In genomic region chr4:128669229-128669628, GRCm38 (mm10) we compare ENCODE assay signal across 24 mouse cellular contexts. TPM values are rescaled to one million over a fixed set of nuclear protein-coding genes. Genes with fewer than 3 reads are reported as not detected.
A peak's percentile ranks its signal among the peaks of the same experiment; 100 is the strongest.
DNase-seq lines count a peak whose midpoint lies in the region; ATAC-seq lines count a peak whose summit lies in the region.
"Had no signal": no experiment of that assay in that cellular context is flagged by ENCODE, and none has a peak within 500 bp of the region (broad histone marks: within the 10 kb centered on the region; RNA-seq: fewer than 3 reads in every experiment).

No protein-coding gene starts in this region.

- intact Hi-C loops in heart, postnatal 36 days (cut with DNase I): no loop called here

- H3K4me1 ChIP-seq in forebrain, embryonic 11.5 days (replicated peaks; ENCODE audit: control insufficient read depth, insufficient read depth, low read length): 0 out of 2 replicates have a peak, but pooled peaks cover 3% of the 10 kb centered on the region
- H3K4me1 ChIP-seq in forebrain, embryonic 14.5 days (ENCODE audit: control insufficient read depth, insufficient read depth, low read length): peaks cover 6% of the 10 kb centered on the region; the same call in 1 of the 2 replicates
- H3K4me1 ChIP-seq in liver, embryonic 11.5 days (replicated peaks; ENCODE audit: control insufficient read depth, insufficient read depth, low read length): peaks cover 17% of the 10 kb centered on the region
- peaks cover 40% of the 10 kb centered on the region for H3K4me1 ChIP-seq in liver, embryonic 15.5 days (replicated peaks)

- H3K27me3 ChIP-seq in forebrain, embryonic 11.5 days (ENCODE audit: control insufficient read depth, insufficient read depth, low read length): no peaks in the 10 kb centered on the region
- H3K27me3 ChIP-seq in forebrain, embryonic 14.5 days (replicated peaks; ENCODE audit: control insufficient read depth, insufficient read depth, low read length): no peaks in the 10 kb centered on the region
- H3K27me3 ChIP-seq in liver, embryonic 11.5 days (replicated peaks; ENCODE audit: control insufficient read depth, insufficient read depth, low read length): no peaks in the 10 kb centered on the region
- no peaks in the 10 kb centered on the region for H3K27me3 ChIP-seq in liver, embryonic 15.5 days
- H3K27me3 ChIP-seq: embryonic facial prominence, embryonic 12.5 days; hindbrain, embryonic 12.5 days had no signal

- DNase-seq in forebrain, embryonic 11.5 days (ENCODE audit: low spot score): peak; percentile 15
- no peak for DNase-seq in forebrain, embryonic 14.5 days (ENCODE audit: low spot score)
- DNase-seq in liver, embryonic 11.5 days (ENCODE audit: low spot score): no peak
- no peak for DNase-seq in embryo, embryonic 9.5 days (ENCODE audit: extremely low spot score)
- no peak for DNase-seq in heart, postnatal 36 days
- DNase-seq: adrenal gland, postnatal 10 days; B cell, adult 2 months; cerebellum, adult 8-10 months; cerebellum, postnatal 14 days; embryo, embryonic 11 days; forebrain, postnatal 0 days; gastrocnemius, adult 2 months; gastrocnemius, postnatal 25 days; heart, adult 11 months; heart, postnatal 4 days had no signal

- H3K36me3 ChIP-seq in forebrain, embryonic 11.5 days (ENCODE audit: control insufficient read depth, insufficient read depth, low read length): no peaks in the 10 kb centered on the region
- H3K36me3 ChIP-seq in forebrain, embryonic 14.5 days (ENCODE audit: control insufficient read depth, insufficient read depth, low read length): no peaks in the 10 kb centered on the region
- H3K36me3 ChIP-seq in liver, embryonic 11.5 days (ENCODE audit: control insufficient read depth, insufficient read depth, low read length): no peaks in the 10 kb centered on the region
- H3K36me3 ChIP-seq in liver, embryonic 15.5 days (replicated peaks): no peaks in the 10 kb centered on the region
- H3K36me3 ChIP-seq: embryonic facial prominence, embryonic 12.5 days; forebrain, embryonic 12.5 days; G1E; heart, embryonic 13.5 days; hindbrain, embryonic 12.5 days had no signal

- no peak overlapping the region for H3K4me2 ChIP-seq in forebrain, embryonic 11.5 days (ENCODE audit: low read depth, low read length, severe bottlenecking)
- no peak overlapping the region for H3K4me2 ChIP-seq in forebrain, embryonic 14.5 days (ENCODE audit: low read length)
- no peak overlapping the region for H3K4me2 ChIP-seq in liver, embryonic 11.5 days
- H3K4me2 ChIP-seq in liver, embryonic 15.5 days: peak overlapping the region; percentile 13; the same call in 1 of the 2 replicates
- H3K4me2 ChIP-seq: embryonic facial prominence, embryonic 12.5 days; forebrain, embryonic 12.5 days; heart, embryonic 13.5 days; hindbrain, embryonic 12.5 days had no signal

- no peak for ATAC-seq in forebrain, embryonic 11.5 days (replicated peaks; ENCODE audit: low FRiP score)
- ATAC-seq in forebrain, embryonic 14.5 days: no peak
- peak; percentile 82 for ATAC-seq in liver, embryonic 11.5 days (replicated peaks; ENCODE audit: low FRiP score)
- ATAC-seq in liver, embryonic 15.5 days (ENCODE audit: insufficient read depth): no peak
- no peak for ATAC-seq in megakaryocyte, adult 5-6 weeks (ENCODE audit: poor library complexity, severe bottlenecking)
- ATAC-seq: CD4-positive, CD25-positive, alpha-beta regulatory T cell, adult 4 months; forebrain, postnatal 0 days; hindbrain, postnatal 0 days had no signal

- no peak overlapping the region for H3K9ac ChIP-seq in forebrain, embryonic 11.5 days (ENCODE audit: low read length)
- H3K9ac ChIP-seq in forebrain, embryonic 14.5 days (ENCODE audit: low read length): no peak overlapping the region
- H3K9ac ChIP-seq in liver, embryonic 11.5 days (ENCODE audit: low read depth, low read length): no peak overlapping the region
- H3K9ac ChIP-seq in liver, embryonic 15.5 days: no peak overlapping the region
- H3K9ac ChIP-seq: embryonic facial prominence, embryonic 12.5 days; forebrain, embryonic 12.5 days; forebrain, postnatal 0 days; heart, embryonic 13.5 days; hindbrain, embryonic 12.5 days had no signal

- H3K27ac ChIP-seq in forebrain, embryonic 11.5 days (ENCODE audit: low read depth, low read length): no peak overlapping the region
- no peak overlapping the region for H3K27ac ChIP-seq in forebrain, embryonic 14.5 days (ENCODE audit: low read depth, low read length)
- H3K27ac ChIP-seq in liver, embryonic 11.5 days (ENCODE audit: low read depth, low read length): no peak overlapping the region
- H3K27ac ChIP-seq in liver, embryonic 15.5 days (replicated peaks): no peak overlapping the region
- H3K27ac ChIP-seq: embryonic facial prominence, embryonic 12.5 days; forebrain, embryonic 12.5 days; gastrocnemius, adult 2 months; heart, embryonic 13.5 days; hindbrain, embryonic 12.5 days; hindbrain, postnatal 0 days had no signal

- WGBS in forebrain, embryonic 11.5 days: 85% methylated on average over 6 of the region's 6 CpGs
- WGBS in forebrain, embryonic 14.5 days: 81% methylated on average over 6 of the region's 6 CpGs
- WGBS in liver, embryonic 11.5 days: 53% methylated on average over 6 of the region's 6 CpGs
- WGBS in liver, embryonic 15.5 days (ENCODE audit: insufficient replicate concordance): 26% methylated on average over 6 of the region's 6 CpGs

- no peak overlapping the region for H3K4me3 ChIP-seq in forebrain, embryonic 11.5 days (ENCODE audit: low read depth, low read length)
- H3K4me3 ChIP-seq in forebrain, embryonic 14.5 days (ENCODE audit: low read depth, low read length): no peak overlapping the region
- H3K4me3 ChIP-seq in liver, embryonic 11.5 days (ENCODE audit: low read depth, low read length): no peak overlapping the region
- H3K4me3 ChIP-seq in liver, embryonic 15.5 days (replicated peaks): no peak overlapping the region
- H3K4me3 ChIP-seq: embryonic facial prominence, embryonic 12.5 days; forebrain, embryonic 12.5 days; gastrocnemius, adult 2 months; heart, embryonic 13.5 days; hindbrain, embryonic 12.5 days had no signal

- no peaks in the 10 kb centered on the region for H3K9me3 ChIP-seq in forebrain, embryonic 11.5 days (ENCODE audit: control insufficient read depth, low read length)
- no peaks in the 10 kb centered on the region for H3K9me3 ChIP-seq in forebrain, embryonic 14.5 days (replicated peaks; ENCODE audit: control insufficient read depth, low read length)
- no peaks in the 10 kb centered on the region for H3K9me3 ChIP-seq in liver, embryonic 11.5 days (ENCODE audit: control insufficient read depth, low read length)
- no peaks in the 10 kb centered on the region for H3K9me3 ChIP-seq in liver, embryonic 15.5 days (replicated peaks)
- H3K9me3 ChIP-seq: embryonic facial prominence, embryonic 12.5 days; forebrain, embryonic 12.5 days; G1E; heart, embryonic 13.5 days; hindbrain, embryonic 12.5 days had no signal

RNA-seq across cellular contexts. Expression of gene Phc2, which starts 14.7 kb away (rescaled TPM):
- 133 and 144 TPM in 2 replicates for polyA plus RNA-seq in forebrain, embryonic 11.5 days (2014; fragmentation: Nextera tagmentation; extraction: Ambion mirVana)
- 33.1 and 35.3 TPM in 2 replicates for polyA plus RNA-seq in forebrain, embryonic 14.5 days (2014; fragmentation: Nextera tagmentation; extraction: Ambion mirVana)
- 39.3 and 40.4 TPM in 2 replicates for polyA plus RNA-seq in liver, embryonic 11.5 days (2014; fragmentation: Nextera tagmentation; extraction: Ambion mirVana)
- 14.3 and 15.0 TPM in 2 replicates for polyA plus RNA-seq in liver, embryonic 15.5 days (2015; fragmentation: Nextera tagmentation; extraction: Ambion mirVana)
- total RNA-seq in heart, postnatal 36 days (2021): 10 to 100 TPM; 32.2 to 45.7 TPM
- 34.1 and 34.5 TPM in 2 replicates for total RNA-seq in megakaryocyte, adult 5-6 weeks (2015)
- 17.0 and 18.8 TPM in 2 replicates for total RNA-seq in megakaryocyte, adult 5-6 weeks (2017)

RNA-seq across cellular contexts. Expression of gene Tlr12, which starts 50.8 kb away (rescaled TPM):
- polyA plus RNA-seq in forebrain, embryonic 11.5 days (2014; fragmentation: Nextera tagmentation; extraction: Ambion mirVana): 0.35 and 0.75 TPM in 2 replicates
- polyA plus RNA-seq in forebrain, embryonic 14.5 days (2014; fragmentation: Nextera tagmentation; extraction: Ambion mirVana): 0.83 and 0.91 TPM in 2 replicates
- polyA plus RNA-seq in liver, embryonic 11.5 days (2014; fragmentation: Nextera tagmentation; extraction: Ambion mirVana): 0.81 and 0.88 TPM in 2 replicates
- polyA plus RNA-seq in liver, embryonic 15.5 days (2015; fragmentation: Nextera tagmentation; extraction: Ambion mirVana): 1.2 and 1.9 TPM in 2 replicates
- total RNA-seq in heart, postnatal 36 days (2021): under 1 TPM; 0.11 to 0.56 TPM
- 0.52 and 1.2 TPM in 2 replicates for total RNA-seq in megakaryocyte, adult 5-6 weeks (2015)
- total RNA-seq in megakaryocyte, adult 5-6 weeks (2017): 0.55 and 0.85 TPM in 2 replicates
- total RNA-seq: G1E; gastrocnemius, adult 2 months; gastrocnemius, postnatal 25 days had no signal
- polyA plus RNA-seq: G1E had no signal

RNA-seq across cellular contexts. Expression of gene Zscan20, which starts 59.3 kb away (rescaled TPM):
- 5.4 and 6.9 TPM in 2 replicates for polyA plus RNA-seq in forebrain, embryonic 11.5 days (2014; fragmentation: Nextera tagmentation; extraction: Ambion mirVana)
- polyA plus RNA-seq in forebrain, embryonic 14.5 days (2014; fragmentation: Nextera tagmentation; extraction: Ambion mirVana): 3.3 and 4.2 TPM in 2 replicates
- 2.4 and 3.9 TPM in 2 replicates for polyA plus RNA-seq in liver, embryonic 11.5 days (2014; fragmentation: Nextera tagmentation; extraction: Ambion mirVana)
- polyA plus RNA-seq in liver, embryonic 15.5 days (2015; fragmentation: Nextera tagmentation; extraction: Ambion mirVana): 0.79 and 0.84 TPM in 2 replicates
- total RNA-seq in heart, postnatal 36 days (2021): 1 to 10 TPM; 4.0 to 5.6 TPM
- total RNA-seq in megakaryocyte, adult 5-6 weeks (2015): 1.5 and 3.0 TPM in 2 replicates
- total RNA-seq in megakaryocyte, adult 5-6 weeks (2017): 2.9 and 3.3 TPM in 2 replicates
